Mouse (Mus musculus): ENCODE results near the gene Egr4.

Egr4 gene

GRCm38 (mm10) chr6:85513531-85513910 lies at the start of gene Egr4:
Gene Egr4, minus strand, starts transcription at chr6:85513589.
- no peak for DNase-seq (ENCODE audit: low spot score)

- no peak for DNase-seq (ENCODE audit: low spot score)
Measured at GRCm38 (mm10) chr6:85562374-85562773, 49.0 kb upstream of the Egr4 start.

GRCm38 (mm10) chr6:85547642-85548041 lies 34.3 kb upstream of the Egr4 start:
- no peak for DNase-seq (ENCODE audit: low spot score)

- no peak for DNase-seq (ENCODE audit: low spot score)
Measured at GRCm38 (mm10) chr6:85544251-85544881, 31.0 kb upstream of the Egr4 start.

- no peak for DNase-seq (ENCODE audit: low spot score)
Measured at GRCm38 (mm10) chr6:85543351-85544175, 30.2 kb upstream of the Egr4 start.

- no peak for DNase-seq (ENCODE audit: low spot score)
Measured at GRCm38 (mm10) chr6:85522825-85523224, 9.4 kb upstream of the Egr4 start.

- DNase-seq (ENCODE audit: low spot score) = no peak
Measured at GRCm38 (mm10) chr6:85522026-85522425, 8.6 kb upstream of the Egr4 start.

- DNase-seq (ENCODE audit: low spot score) = no peak
Measured at GRCm38 (mm10) chr6:85518091-85518693, 4.8 kb upstream of the Egr4 start.

GRCm38 (mm10) chr6:85515941-85516340 lies 2.6 kb upstream of the Egr4 start:
- DNase-seq (ENCODE audit: low spot score) = no peak

- DNase-seq (ENCODE audit: low spot score) = no peak
Measured at GRCm38 (mm10) chr6:85512577-85513530, 535 bp downstream of the Egr4 start.

- DNase-seq (ENCODE audit: low spot score) = no peak
Measured at GRCm38 (mm10) chr6:85512056-85512440, 1.3 kb downstream of the Egr4 start.

- peak; percentile 20 for DNase-seq (ENCODE audit: low spot score)
Measured at GRCm38 (mm10) chr6:85511286-85512055, 1.9 kb downstream of the Egr4 start.

- DNase-seq (ENCODE audit: low spot score) = no peak
Measured at GRCm38 (mm10) chr6:85510476-85510875, 2.9 kb downstream of the Egr4 start.

- no peak for DNase-seq (ENCODE audit: low spot score)
Measured at GRCm38 (mm10) chr6:85508602-85509001, 4.8 kb downstream of the Egr4 start.

- no peak for DNase-seq (ENCODE audit: low spot score)
Measured at GRCm38 (mm10) chr6:85504908-85505307, 8.5 kb downstream of the Egr4 start.

- DNase-seq (ENCODE audit: low spot score) = no peak
Measured at GRCm38 (mm10) chr6:85502911-85503250, 10.5 kb downstream of the Egr4 start, which contains the start of gene Fbxo41. Gene Fbxo41, minus strand, starts transcription at chr6:85502994.

- DNase-seq (ENCODE audit: low spot score) = no peak
Measured at GRCm38 (mm10) chr6:85502103-85502910, 11.1 kb downstream of the Egr4 start.

- DNase-seq (ENCODE audit: low spot score) = no peak
Measured at GRCm38 (mm10) chr6:85501571-85502102, 11.8 kb downstream of the Egr4 start.

GRCm38 (mm10) chr6:85500416-85500815 lies 13.0 kb downstream of the Egr4 start:
- no peak for DNase-seq (ENCODE audit: low spot score)

GRCm38 (mm10) chr6:85498147-85498546 lies 15.2 kb downstream of the Egr4 start:
- no peak for DNase-seq (ENCODE audit: low spot score)

Data from ovary, adult 18-20 months (tissue).